Mouse (Mus musculus) testis, postnatal 14 days (tissue): ENCODE results near the gene Degs2.

ENCODE experiments used
- DNase-seq: peaks from one replicate; pipeline ENCODE4 v3.0.0; 2021; ENCODE audit warnings: low spot score

The Degs2 gene

GRCm38 (mm10) chr12:108699576-108699975, 2.5 kb downstream of the Degs2 start:
- DNase-seq, result no peak

DNA sequence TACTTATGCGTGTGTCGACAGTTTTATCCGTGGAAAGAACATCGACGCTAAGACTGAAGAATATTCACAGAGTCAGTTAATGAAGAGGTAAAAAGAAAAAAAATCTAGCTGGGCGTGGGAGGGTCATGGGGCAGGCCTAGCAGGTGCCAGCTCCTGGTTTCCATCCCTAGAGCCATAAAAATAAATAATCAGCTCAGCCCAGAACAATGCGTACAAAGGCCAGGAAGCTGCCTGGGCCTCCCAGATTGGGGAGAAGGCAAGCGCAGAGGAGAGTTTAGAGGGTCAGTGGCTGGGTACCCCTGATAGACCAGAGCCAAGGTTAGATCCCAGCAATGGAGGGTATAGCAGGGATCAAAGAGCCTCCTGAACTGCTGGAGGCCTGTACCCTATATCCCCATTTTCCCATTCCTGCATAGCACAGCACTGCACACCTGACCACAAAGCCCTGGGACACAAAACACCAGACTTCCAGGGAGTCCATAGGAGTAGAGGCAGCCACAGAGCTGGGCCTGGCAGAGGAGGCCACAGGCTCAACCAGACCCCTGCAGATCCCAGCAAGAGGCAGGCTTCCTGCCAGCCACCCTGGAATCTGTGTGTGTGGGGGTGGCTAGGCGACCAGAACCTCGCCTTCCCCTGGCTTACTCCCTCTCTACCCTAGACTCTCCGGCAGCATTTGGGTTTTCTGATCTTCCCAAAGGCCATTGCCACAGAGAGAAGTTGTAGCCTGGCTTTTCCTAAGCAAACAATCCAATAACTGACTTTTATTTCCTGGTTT, 3.2 kb downstream of the Degs2 start:
- DNase-seq, result no peak

DNA sequence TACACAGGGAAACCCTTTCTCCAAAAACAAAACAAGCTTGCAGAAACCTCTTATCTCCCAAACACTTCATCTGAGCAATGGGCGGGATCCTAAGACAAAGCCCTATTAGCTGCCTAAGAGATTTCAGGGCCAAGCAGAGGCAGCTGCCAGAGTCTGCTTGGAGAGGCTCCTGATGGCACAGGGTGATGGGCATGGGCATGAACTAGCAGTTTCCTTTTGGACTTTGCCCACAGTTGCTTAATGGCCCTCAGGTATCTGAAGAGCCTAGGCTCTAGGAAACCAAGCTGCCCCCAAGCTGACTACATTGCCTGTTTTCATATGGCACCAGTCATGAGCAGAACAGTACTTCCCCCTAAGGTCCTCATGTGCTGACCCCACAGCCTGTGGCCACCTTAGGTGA, 7.9 kb downstream of the Degs2 start:
- no peak for DNase-seq

DNA sequence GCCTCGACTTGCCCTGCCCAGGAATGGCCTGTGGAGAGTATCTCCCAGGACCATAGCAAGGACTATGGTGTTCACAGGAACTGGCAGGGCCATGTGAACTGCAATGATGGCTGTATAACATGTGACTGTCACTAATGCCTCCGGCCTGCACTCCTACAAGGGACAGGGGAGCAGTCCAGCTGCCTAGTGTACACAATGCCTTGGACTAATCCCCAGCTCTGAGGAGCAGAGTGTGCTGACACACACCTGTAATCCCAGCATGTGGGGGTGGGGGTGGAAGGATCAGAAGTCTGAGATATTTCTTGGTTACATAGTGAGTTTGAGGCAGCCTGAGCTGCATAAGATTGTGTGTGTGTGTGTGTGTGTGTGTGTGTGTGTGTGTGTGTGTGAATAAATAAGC, 8.5 kb downstream of the Degs2 start:
- DNase-seq, result no peak

DNA sequence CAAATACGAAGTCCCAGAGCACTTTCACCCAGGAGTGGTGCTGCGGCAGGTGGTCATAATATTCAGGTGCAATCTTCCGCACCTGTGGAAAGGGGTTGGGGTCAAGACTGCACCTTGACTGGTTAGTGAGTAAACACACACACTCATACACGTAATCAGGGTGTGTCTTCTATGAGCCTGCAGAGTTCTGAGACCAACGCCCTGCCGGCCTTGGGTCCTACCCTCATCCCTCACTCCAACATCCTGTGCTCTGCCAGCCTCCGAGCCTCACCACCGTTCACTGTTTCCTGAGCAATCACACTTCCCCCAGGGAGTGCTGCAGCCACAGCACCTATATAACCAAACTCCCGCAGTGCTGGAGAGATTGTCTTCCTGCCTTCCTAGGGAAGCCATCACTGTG, 11.6 kb downstream of the Degs2 start:
- no peak for DNase-seq

DNA sequence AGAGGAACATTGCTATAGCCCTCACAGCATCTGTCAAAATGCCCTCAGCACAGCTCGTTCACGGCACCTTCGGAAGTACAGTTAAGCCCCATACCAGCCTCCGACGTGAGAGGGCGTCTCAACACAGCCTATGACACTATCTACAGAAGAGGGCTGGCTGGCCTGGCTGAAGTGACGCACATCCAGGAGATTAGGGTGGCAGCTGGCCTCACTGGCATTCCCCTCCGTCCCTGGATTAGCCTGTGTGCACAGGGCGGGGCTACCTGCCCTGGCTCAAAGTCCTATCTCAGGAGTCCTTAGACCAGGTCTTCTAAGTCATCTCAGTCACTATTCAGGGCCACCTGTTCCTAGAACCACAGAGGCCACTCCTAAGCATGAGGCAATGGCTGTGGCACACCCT, 12.9 kb downstream of the Degs2 start:
- DNase-seq, result no peak

DNA sequence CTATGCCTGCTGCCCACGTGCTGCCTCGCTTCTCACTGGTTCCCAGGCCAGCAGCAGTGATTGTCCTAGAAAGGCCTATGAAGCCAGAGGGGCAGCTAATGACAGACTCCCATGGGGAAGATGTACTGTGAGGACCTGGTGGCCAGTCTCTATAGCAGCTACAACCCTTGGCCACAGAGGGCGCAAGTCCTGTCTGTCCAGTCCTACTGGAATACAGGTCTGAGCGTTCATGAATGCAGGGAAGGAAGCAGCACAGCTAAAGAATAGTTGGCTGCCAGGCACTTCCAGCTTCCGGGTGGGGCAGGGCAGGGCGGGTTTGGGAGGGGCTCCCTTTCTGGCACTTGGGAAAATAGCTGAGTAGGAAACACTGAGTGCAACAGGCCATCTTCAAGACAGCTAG, 15.2 kb downstream of the Degs2 start:
- DNase-seq, result no peak

DNA sequence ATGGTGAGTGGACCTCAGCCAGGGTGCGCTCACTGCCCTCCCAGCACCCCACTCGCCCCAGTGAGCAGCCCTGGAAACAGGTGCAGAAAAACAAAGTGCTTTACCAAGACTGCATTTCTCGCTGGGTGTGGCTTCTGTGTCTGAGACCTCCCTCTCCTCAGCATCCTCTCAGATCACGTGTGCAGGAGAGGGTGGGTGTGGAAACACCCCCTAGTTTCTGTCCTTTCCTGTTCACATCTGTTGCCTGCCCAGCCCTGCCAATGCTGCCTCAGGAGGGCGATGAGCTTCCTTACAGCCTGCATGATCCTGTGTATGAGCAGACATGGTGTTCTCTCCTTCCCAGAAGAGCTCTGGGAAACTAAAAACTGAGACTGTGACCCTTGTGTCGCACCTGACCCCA, 15.7 kb downstream of the Degs2 start:
- DNase-seq, result no peak

- DNase-seq, result no peak
Measured at GRCm38 (mm10) chr12:108682240-108683023, 19.7 kb downstream of the Degs2 start.

- DNase-seq, result no peak
Measured at GRCm38 (mm10) chr12:108680861-108681260, 21.3 kb downstream of the Degs2 start.

DNA sequence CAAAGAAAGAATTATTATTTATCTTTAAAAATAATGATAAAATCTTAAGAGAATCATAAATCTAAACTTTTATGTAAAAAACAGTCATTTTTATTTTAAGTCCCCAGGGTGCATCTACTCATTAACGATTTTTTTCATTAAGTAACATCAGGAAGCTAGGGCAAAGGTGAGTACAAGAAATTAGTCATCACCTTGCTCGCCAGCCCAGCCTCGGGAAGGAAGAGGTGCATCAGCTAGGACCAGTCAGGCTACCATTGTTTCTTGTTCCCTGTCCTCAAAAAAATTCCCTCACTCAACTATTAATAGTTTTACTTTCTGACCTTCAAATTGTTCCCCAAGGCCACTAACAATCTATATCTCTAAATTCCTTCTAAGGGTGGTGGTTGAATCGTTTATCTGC, 23.7 kb downstream of the Degs2 start:
- DNase-seq, result no peak

DNA sequence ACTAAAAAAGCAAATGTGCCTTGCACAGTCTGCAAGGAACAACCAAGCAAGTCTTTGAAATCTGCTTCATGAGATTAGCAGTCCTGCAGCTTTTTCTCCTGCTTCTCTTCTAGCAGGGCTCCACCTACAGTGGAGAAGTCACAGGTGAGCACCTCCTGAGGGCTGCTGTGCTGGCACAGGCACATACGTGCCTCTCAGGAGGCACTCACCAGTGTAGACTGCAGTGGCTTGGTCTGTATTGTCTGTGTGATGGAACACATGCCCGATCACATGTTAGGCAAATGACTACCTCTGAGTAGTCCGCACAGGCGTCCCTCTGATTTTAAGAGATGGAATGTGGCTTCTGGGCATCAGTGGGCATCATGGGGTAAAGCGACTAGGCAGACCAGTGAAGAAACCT, 25.0 kb downstream of the Degs2 start:
- no peak for DNase-seq

GRCm38 (mm10) chr12:108675614-108676401, 26.3 kb downstream of the Degs2 start:
- DNase-seq, result no peak

DNA sequence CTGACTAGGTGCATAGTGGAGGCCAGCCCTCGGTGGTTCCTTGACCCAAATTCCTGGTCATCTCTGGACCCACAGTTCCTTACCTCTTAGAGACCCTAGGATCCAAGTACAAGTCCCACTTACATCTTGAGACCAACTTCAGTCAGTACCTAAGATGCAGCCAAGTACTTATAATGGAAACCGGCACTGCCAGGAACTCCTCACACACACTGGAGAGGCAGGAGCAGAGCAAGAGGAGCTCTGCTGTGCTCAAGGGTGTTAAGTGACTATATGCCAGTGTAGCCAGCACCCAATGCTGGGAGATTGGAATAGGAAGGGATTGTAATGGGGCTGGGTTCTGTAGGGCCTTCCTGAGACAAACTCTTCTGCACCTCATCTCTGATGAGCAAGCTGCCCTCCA, 27.2 kb downstream of the Degs2 start:
- DNase-seq, result no peak

DNA sequence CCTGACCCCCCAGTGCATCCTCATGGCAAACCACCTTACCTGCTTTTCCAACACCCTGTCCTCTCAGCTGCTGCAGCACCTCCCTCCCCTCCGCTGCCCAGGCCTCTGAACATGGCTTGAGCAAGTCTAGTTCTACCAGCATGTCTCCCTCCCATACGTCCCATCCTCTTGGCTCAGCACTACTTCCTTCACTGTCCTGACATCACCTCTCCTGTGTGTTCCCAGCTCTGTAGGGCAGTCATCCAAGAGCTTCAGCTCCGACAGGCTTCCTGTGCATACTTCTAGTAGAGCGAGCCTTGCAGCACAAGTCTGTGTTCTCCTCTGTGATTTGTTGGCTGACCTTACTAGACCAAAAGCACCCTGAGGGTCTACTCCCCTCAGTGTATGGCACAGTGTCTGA, 27.6 kb downstream of the Degs2 start:
- peak; percentile 70 for DNase-seq

DNA sequence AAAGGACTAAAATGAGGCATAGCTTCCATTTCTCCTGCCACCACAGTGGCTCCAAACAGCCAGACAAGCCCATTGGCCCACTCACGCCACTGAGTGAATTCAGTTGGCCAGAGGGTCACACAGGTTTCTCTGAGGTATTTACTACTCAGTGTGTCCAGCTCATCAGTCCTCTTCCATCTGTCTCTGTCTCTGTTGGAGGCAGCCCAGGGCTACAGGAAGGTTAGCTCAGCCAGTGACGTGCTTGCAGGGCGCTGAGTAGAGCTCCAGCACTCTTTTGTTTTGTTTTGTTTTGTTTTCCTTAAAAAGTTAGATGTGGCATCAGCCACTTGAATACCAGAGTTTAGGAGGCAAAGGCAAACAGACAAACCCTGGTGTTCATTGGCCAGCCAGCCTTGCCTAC, 28.6 kb downstream of the Degs2 start:
- no peak for DNase-seq

DNA sequence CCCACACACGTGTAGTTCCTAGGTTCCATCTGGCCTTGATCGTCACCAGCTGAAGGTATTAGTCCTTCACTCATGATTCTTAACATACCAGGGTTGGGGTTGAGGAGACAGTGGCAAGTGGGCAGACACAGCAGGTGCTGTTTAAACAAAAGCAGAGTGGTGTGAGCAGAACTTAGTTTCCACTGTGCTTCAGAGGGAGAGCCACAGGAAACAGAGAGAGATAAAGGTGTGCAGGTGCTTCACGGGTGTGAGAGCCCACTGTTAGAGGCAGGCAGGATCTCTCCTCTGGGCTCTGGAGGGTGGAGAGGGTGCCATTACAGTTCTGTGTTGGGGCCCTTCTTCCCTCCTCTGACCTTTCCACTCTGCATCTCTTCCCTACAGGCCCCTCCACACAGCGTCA, 29.2 kb downstream of the Degs2 start:
- DNase-seq, result no peak

DNA sequence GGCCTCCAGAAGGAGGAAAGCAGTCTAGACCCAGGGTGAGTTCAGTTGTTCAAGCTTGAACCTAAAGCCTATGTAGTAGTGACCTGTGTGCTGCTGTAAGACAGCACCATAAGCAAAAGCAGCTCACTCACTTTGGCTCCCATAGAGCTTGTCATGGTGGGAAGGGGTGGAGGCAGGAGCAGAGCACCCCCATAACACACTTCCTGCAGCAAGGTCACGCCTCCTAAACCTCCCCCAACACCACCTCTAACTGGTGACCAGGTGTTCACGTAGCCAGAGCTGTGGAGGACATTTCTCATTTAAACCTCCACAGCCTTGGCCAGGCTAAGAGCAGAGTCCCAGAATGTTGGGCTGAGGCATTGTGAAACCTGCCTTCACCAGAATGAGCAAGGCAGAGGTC, 30.6 kb downstream of the Degs2 start:
- DNase-seq, result no peak

GRCm38 (mm10) chr12:108668606-108669235, 33.4 kb downstream of the Degs2 start:
- DNase-seq, result no peak

GRCm38 (mm10) chr12:108657350-108657749, 44.8 kb downstream of the Degs2 start:
- DNase-seq, result no peak

DNA sequence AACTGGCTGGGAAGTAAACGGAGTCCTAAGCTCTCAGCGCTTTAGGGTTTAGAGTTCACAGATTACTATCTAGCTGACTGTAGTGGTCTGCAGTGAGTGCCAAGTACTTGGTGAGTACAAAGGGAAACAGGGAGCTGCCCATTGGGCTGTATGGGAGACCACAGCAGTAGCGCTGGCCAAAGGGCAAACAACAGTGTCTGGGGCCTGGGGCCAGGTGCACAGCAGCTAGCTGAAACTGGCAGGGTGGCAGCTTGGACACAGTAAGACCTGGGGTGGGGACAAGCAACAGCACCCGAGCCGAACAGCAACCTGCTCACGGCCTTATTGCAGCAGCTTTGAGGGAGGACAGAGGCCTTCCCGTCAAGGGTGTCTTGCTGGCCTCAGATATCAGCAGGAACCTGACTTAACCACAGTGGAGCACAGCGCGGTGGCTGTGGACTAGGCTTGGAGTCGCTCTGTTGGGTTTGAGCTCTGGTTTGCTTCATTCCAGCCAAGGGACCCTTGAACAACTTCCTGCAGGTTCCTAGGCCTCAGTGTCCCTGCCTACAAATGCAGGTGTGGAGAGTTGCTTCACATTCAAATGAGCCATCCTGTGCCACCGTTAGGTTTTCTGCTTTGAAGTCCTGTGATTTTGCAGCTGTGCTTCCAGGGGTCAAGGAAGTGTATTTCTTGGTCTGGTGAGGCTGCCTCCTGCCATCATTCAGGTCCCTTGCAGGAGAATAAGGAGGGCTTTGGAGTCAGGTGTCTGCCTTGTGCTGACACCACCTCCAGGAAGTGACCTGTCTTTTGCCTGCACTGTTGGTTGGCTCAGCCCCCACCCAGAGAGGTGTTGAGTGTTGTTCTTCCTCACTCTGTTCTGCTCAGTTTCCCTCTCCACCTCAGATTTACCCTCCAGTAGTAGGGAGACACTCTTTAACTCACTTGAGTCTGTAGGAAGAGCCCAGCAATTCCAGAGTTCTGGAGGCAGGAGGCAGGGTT, 48.5 kb downstream of the Degs2 start:
- DNase-seq, result no peak
